Mouse (Mus musculus) heart, postnatal 14 days (tissue): ENCODE data around the gene Sapcd2. TPM values are rescaled to one million over a fixed set of nuclear protein-coding genes. Genes with fewer than 3 reads are reported as not detected.
A peak's percentile ranks its signal among the peaks of the same experiment; 100 is the strongest.

Experiments used
- DNase-seq, 2 experiments: peaks; one replicate each; pipeline ENCODE4 v3.0.0; 2021 to 2022
- intact Hi-C: fragments of 180-260 bp; cut with DNase I; formaldehyde crosslinking; loops from one replicate; pipeline ENCODE4 v1.15.1; 2025
- long read RNA-seq, 2 experiments: library from polyadenylated mRNA; stranded (forward); transcript quantifications; one replicate each; pipeline ENCODE4 v2.0.0; 2021
- total RNA-seq, 2 experiments: library from RNA; stranded (reverse); gene quantifications; 2 replicates each; pipeline ENCODE4 v1.2.3; 2021

Gene Sapcd2
- total RNA-seq: 1 to 10 TPM in 1 of 2 experiments, under 1 TPM in 1; 0.88 to 1.5 TPM
- long read RNA-seq, experiment 1, partial matches to known transcripts: 0 of 1 reads
- long read RNA-seq, experiment 1, other reads (novel, unspliced or antisense): 0 of 1 reads
- long read RNA-seq, experiment 2, partial matches to known transcripts: 1 of 1 reads
- long read RNA-seq, experiment 2, other reads (novel, unspliced or antisense): 0 of 1 reads

- peak; percentile 81 to 84 for DNase-seq
- intact Hi-C loops: no loop called here
These were observed at the start of gene Sapcd2 for GRCm38 (mm10) chr2:25371764-25372643. Gene Sapcd2, plus strand, starts transcription at chr2:25372321.

GRCm38 (mm10) chr2:25326036-25326435 lies 46.1 kb upstream of the Sapcd2 start:
- intact Hi-C loops: no loop called here
- DNase-seq: no peak

GRCm38 (mm10) chr2:25328440-25328839 lies 43.7 kb upstream of the Sapcd2 start:
- peak in 1 of 2 experiments; percentile 40 for DNase-seq
- intact Hi-C loops: no loop called here

- no peak for DNase-seq
- intact Hi-C loops: loop anchor here (5.0 kb wide), 2 partner anchors 54 to 134 kb away; partner anchors contain the start of gene Tor4a
These were observed 40.7 kb upstream of the Sapcd2 start for GRCm38 (mm10) chr2:25331470-25331869.

- peak; percentile 99 for DNase-seq
- intact Hi-C loops: loop anchor here (5.0 kb wide), 2 partner anchors 55 to 135 kb away; partner anchors contain the start of gene Tor4a
These were observed 39.6 kb upstream of the Sapcd2 start, which contains the start of gene Man1b1 for GRCm38 (mm10) chr2:25332286-25333160. Gene Man1b1, plus strand, starts transcription at chr2:25332338.

GRCm38 (mm10) chr2:25333569-25333968 lies 38.6 kb upstream of the Sapcd2 start:
- intact Hi-C loops: loop anchor here (5.0 kb wide), 2 partner anchors 56 to 136 kb away; partner anchors contain the start of gene Tor4a
- DNase-seq: no peak

- intact Hi-C loops: no loop called here
- DNase-seq: no peak
These were observed 33.8 kb upstream of the Sapcd2 start for GRCm38 (mm10) chr2:25338303-25338702.

- intact Hi-C loops: no loop called here
These were observed 24.0 kb upstream of the Sapcd2 start for GRCm38 (mm10) chr2:25348162-25348561.

GRCm38 (mm10) chr2:25349499-25349898 lies 22.6 kb upstream of the Sapcd2 start:
- intact Hi-C loops: no loop called here

More at GRCm38 (mm10) chr2:25348162-25348561, 24.0 kb upstream of the Sapcd2 start:
- no peak for DNase-seq

GRCm38 (mm10) chr2:25350701-25351100 lies 21.4 kb upstream of the Sapcd2 start:
- intact Hi-C loops: no loop called here
- no peak for DNase-seq

More at GRCm38 (mm10) chr2:25349499-25349898, 22.6 kb upstream of the Sapcd2 start:
- no peak for DNase-seq

- intact Hi-C loops: no loop called here
These were observed 17.9 kb upstream of the Sapcd2 start for GRCm38 (mm10) chr2:25354211-25354610.

GRCm38 (mm10) chr2:25355419-25356066 lies 16.6 kb upstream of the Sapcd2 start:
- DNase-seq: no peak
- intact Hi-C loops: no loop called here

More at GRCm38 (mm10) chr2:25354211-25354610, 17.9 kb upstream of the Sapcd2 start:
- DNase-seq: no peak

- intact Hi-C loops: no loop called here
- DNase-seq: peak; percentile 58 to 72
These were observed 15.7 kb upstream of the Sapcd2 start, which contains the start of gene Dpp7 for GRCm38 (mm10) chr2:25356208-25357079. Gene Dpp7, minus strand, starts transcription at chr2:25356359.

- no peak for DNase-seq
- intact Hi-C loops: no loop called here
These were observed 12.3 kb upstream of the Sapcd2 start for GRCm38 (mm10) chr2:25359848-25360247.

GRCm38 (mm10) chr2:25363478-25364178 lies 8.5 kb upstream of the Sapcd2 start:
- intact Hi-C loops: no loop called here

GRCm38 (mm10) chr2:25364313-25364712 lies 7.8 kb upstream of the Sapcd2 start:
- intact Hi-C loops: no loop called here

More at GRCm38 (mm10) chr2:25363478-25364178, 8.5 kb upstream of the Sapcd2 start:
- no peak for DNase-seq

GRCm38 (mm10) chr2:25364761-25365090 lies 7.4 kb upstream of the Sapcd2 start:
- no peak for DNase-seq
- intact Hi-C loops: loop anchor here (5.0 kb wide), 1 partner anchor 38 kb away; no protein-coding TSS in a partner anchor

More at GRCm38 (mm10) chr2:25364313-25364712, 7.8 kb upstream of the Sapcd2 start:
- no peak for DNase-seq
